Mouse (Mus musculus): ENCODE data around the gene Sf3a3. TPM values are rescaled to one million over a fixed set of nuclear protein-coding genes. Genes with fewer than 3 reads are reported as not detected.

Sf3a3 gene
- total and polyA plus RNA-seq, 3 experiments: 127 to 295 (median 144) TPM

DNA sequence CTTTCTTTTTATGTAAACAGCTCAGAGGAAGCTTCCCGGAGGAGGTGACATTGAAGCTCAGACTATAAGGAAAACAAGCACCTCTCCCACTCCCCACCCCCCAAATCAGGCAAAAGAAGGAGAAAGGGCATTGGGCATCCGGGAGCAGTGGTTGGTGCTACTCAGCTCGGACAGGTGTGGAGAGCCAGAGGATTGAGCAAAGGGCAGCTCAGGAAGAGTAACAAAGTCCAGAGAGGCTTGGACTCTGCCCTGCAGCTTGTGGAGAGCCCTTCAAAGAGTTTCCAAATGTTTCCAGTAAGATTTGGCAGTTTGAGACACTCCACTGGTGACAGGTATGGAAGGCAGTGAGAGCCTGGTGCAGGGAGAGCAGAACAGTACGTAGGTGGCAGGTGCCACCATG is 33.3 kb downstream of the Sf3a3 start:
- no peak overlapping the region for H3K9ac ChIP-seq (ENCODE audit: control insufficient read depth, low read depth, low read length, poor library complexity, severe bottlenecking)
- no peaks in the 10 kb centered on the region for H3K9me3 ChIP-seq (replicated peaks; ENCODE audit: insufficient read depth, low read length)
- H3K4me3 ChIP-seq (ENCODE audit: control insufficient read depth in 1 of 2, insufficient read depth in 1 of 2, low read depth in 2 of 2, low read length in 2 of 2): no peak overlapping the region
- TF ChIP-seq ELF1 (IDR thresholded peaks at IDR 0.05; ENCODE audit: low read depth, low read length) (no peak), RAD21 (IDR thresholded peaks at IDR 0.05; ENCODE audit: low read depth, low read length) (no peak), ZNF384 (IDR thresholded peaks at IDR 0.05; ENCODE audit: low read depth, low read length) (no peak), GABPA (IDR thresholded peaks at IDR 0.05; ENCODE audit: low read depth, low read length) (no peak), NELFE (IDR thresholded peaks at IDR 0.05; ENCODE audit: low read depth, low read length) (no peak), MAZ (IDR thresholded peaks at IDR 0.05; ENCODE audit: low read depth, low read length) (no peak), POLR2AphosphoS2 (IDR thresholded peaks at IDR 0.05; ENCODE audit: low read length) (no peak), UBTF (IDR thresholded peaks at IDR 0.05; ENCODE audit: borderline replicate concordance, insufficient read depth, low read depth, low read length) (no peak), POLR2AphosphoS5 (IDR thresholded peaks at IDR 0.05; ENCODE audit: borderline replicate concordance, low read depth, low read length) (no peak), USF2 (IDR thresholded peaks at IDR 0.05; ENCODE audit: borderline replicate concordance in 1 of 2, insufficient read depth in 1 of 2, low read depth in 1 of 2, low read length in 2 of 2) (no peak), POLR2A (IDR thresholded peaks at IDR 0.05; ENCODE audit: control insufficient read depth in 1 of 2, insufficient read depth in 1 of 2, low read depth in 1 of 2, low read length in 2 of 2, poor library complexity in 1 of 2) (no peak), TCF12 (IDR thresholded peaks at IDR 0.05; ENCODE audit: low read depth, low read length) (no peak), NRF1 (IDR thresholded peaks at IDR 0.05; ENCODE audit: insufficient read depth, low read depth, low read length, poor library complexity, severe bottlenecking) (no peak), TBP (IDR thresholded peaks at IDR 0.05; ENCODE audit: low read depth, low read length) (no peak)
- no peak overlapping the region for H3K27ac ChIP-seq (ENCODE audit: control insufficient read depth, low read depth, low read length)
- H3K36me3 ChIP-seq (ENCODE audit: control insufficient read depth in 1 of 2, insufficient read depth in 2 of 2, low read length in 2 of 2): peaks cover 0 to 6% of the 10 kb centered on the region in 2 experiments; a peak in 2 of 4 replicates
- no peaks in the 10 kb centered on the region for H3K27me3 ChIP-seq (ENCODE audit: control insufficient read depth in 1 of 2, insufficient read depth in 2 of 2, low read length in 2 of 2)
- peaks cover 7% of the 10 kb centered on the region for H3K79me2 ChIP-seq (ENCODE audit: control insufficient read depth, insufficient read depth, low read length, poor library complexity)
- peaks cover 0 to 9% of the 10 kb centered on the region in 2 experiments; a peak in 1 of 4 replicates for H3K4me1 ChIP-seq (ENCODE audit: control insufficient read depth in 1 of 2, insufficient read depth in 2 of 2, low read length in 2 of 2)
- no peak for DNase-seq (ENCODE audit: low read depth, low spot score)

DNA sequence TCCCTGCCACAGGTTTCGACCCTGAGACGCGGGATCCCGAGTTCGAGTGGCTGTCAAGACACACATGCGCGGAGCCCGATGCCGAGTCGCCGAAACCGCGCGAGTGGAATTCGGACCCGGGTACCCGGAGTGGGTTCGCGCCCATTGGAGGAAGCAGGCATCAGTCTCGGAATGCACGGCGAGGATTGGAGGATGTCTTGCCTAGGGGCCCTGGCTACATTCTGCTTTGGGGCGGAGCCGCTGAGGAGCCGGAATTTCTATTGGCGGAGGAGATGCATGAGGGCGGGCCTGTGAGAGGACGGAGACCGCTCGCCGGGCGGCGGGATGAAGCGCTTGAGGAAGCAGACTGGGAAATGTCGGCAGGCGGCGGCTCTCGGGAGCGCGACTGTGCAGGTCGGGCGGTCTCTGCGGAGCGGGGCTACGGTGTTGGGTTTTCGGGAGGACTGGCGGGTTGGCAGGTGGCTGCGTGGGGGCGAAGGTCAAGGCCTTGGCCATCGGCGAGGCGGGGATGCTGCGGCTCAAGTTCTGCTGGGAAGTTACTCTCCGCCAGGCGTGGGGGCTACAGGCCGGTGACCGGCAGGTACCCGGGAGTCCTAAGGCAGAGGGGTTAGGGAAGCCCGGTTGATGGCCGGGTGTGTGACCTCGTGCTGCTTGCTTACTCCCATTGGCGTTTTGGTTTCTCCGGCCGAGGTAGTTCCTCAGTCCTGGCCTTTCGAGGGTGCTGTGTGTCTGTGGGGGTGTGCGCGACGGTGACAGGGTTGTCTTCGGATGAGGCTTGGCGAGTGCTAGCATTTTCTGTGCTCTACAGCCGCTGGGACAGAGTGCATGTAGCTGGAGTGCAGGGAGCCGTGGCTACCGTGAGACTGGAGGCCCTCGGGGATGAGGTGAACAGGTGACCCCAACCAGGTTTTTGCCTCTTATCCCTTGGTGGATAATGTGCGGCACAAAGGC is 37.0 kb downstream of the Sf3a3 start:
- H3K4me1 ChIP-seq (ENCODE audit: control insufficient read depth in 1 of 2, insufficient read depth in 2 of 2, low read length in 2 of 2): peaks cover 3 to 25% of the 10 kb centered on the region in 2 experiments
- TF ChIP-seq BHLHE40 (IDR thresholded peaks at IDR 0.05; ENCODE audit: borderline replicate concordance, low read depth, low read length): no peak
- no peak for TF ChIP-seq MYB (IDR thresholded peaks at IDR 0.05; ENCODE audit: low read depth, low read length)
- peak; percentile 67; the same call in 1 of the 2 replicates for TF ChIP-seq HCFC1 (IDR thresholded peaks at IDR 0.05; ENCODE audit: low read depth, low read length)
- TF ChIP-seq E2F4 (IDR thresholded peaks at IDR 0.05; ENCODE audit: borderline replicate concordance, low read depth, low read length): peak; percentile 26; the same call in 1 of the 2 replicates
- TF ChIP-seq GATA1 (IDR thresholded peaks at IDR 0.05; ENCODE audit: low read depth, low read length): no peak
- TF ChIP-seq MYC (IDR thresholded peaks at IDR 0.05; ENCODE audit: low read depth, low read length): no peak
- TF ChIP-seq POLR2AphosphoS2 (IDR thresholded peaks at IDR 0.05; ENCODE audit: low read length): peak; percentile 87
- TF ChIP-seq CHD2 (IDR thresholded peaks at IDR 0.05; ENCODE audit: low read length): peak; percentile 84
- TF ChIP-seq NELFE (IDR thresholded peaks at IDR 0.05; ENCODE audit: low read depth, low read length): peak; percentile 81
- 0 out of 2 replicates have a peak, but pooled peaks have one; percentile 23 for TF ChIP-seq USF1 (IDR thresholded peaks at IDR 0.05; ENCODE audit: low read depth, low read length)
- no peak for TF ChIP-seq CTCF (IDR thresholded peaks at IDR 0.05 in 2 of 3, conservative IDR thresholded peaks at IDR 0.05 in 1 of 3; ENCODE audit: control insufficient read depth in 1 of 3, insufficient read depth in 1 of 3, low read depth in 2 of 3, low read length in 3 of 3, poor library complexity in 1 of 3, severe bottlenecking in 1 of 3)
- TF ChIP-seq CHD1 (IDR thresholded peaks at IDR 0.05; ENCODE audit: low read depth, low read length): no peak
- no peak for TF ChIP-seq SMC3 (IDR thresholded peaks at IDR 0.05; ENCODE audit: low read depth, low read length)
- TF ChIP-seq TBP (IDR thresholded peaks at IDR 0.05; ENCODE audit: low read depth, low read length): 0 out of 2 replicates have a peak, but pooled peaks have one; percentile 37
- TF ChIP-seq UBTF (IDR thresholded peaks at IDR 0.05; ENCODE audit: borderline replicate concordance, insufficient read depth, low read depth, low read length): 0 out of 2 replicates have a peak, but pooled peaks have one; percentile 27
- TF ChIP-seq ZNF384 (IDR thresholded peaks at IDR 0.05; ENCODE audit: low read depth, low read length): no peak
- no peak for TF ChIP-seq MEF2A (IDR thresholded peaks at IDR 0.05; ENCODE audit: extremely low read depth, insufficient replicate concordance, low read depth, low read length, poor library complexity, severe bottlenecking)
- no peak for TF ChIP-seq GABPA (IDR thresholded peaks at IDR 0.05; ENCODE audit: low read depth, low read length)
- no peak for TF ChIP-seq MAFK (IDR thresholded peaks at IDR 0.05; ENCODE audit: borderline replicate concordance, low read depth, low read length)

More for the DNA sequence above, 37.0 kb downstream of the Sf3a3 start:
- Histone ChIP-seq H3K4me3 (ENCODE audit: control insufficient read depth in 1 of 2, insufficient read depth in 1 of 2, low read depth in 2 of 2, low read length in 2 of 2) (peak overlapping the region; percentile 87 to 96), H3K27me3 (ENCODE audit: control insufficient read depth in 1 of 2, insufficient read depth in 2 of 2, low read length in 2 of 2) (no peaks in the 10 kb centered on the region), H3K9ac (ENCODE audit: control insufficient read depth, low read depth, low read length, poor library complexity, severe bottlenecking) (peak overlapping the region; percentile 84), H3K9me3 (replicated peaks; ENCODE audit: insufficient read depth, low read length) (no peaks in the 10 kb centered on the region), H3K79me2 (ENCODE audit: control insufficient read depth, insufficient read depth, low read length, poor library complexity) (peaks cover 41% of the 10 kb centered on the region), H3K27ac (ENCODE audit: control insufficient read depth, low read depth, low read length) (peak overlapping the region; percentile 89), H3K36me3 (ENCODE audit: control insufficient read depth in 1 of 2, insufficient read depth in 2 of 2, low read length in 2 of 2) (peaks cover 0 to 33% of the 10 kb centered on the region in 2 experiments; a peak in 2 of 4 replicates)
- peak; percentile 98 for DNase-seq (ENCODE audit: low read depth, low spot score)

Measured in MEL (cell line).